Mouse (Mus musculus) ES-E14 (cell line): ENCODE data around the gene Lrriq4. TPM values are rescaled to one million over a fixed set of nuclear protein-coding genes. Genes with fewer than 3 reads are reported as not detected.

Experiments
- DNase-seq: peaks from one replicate; pipeline ENCODE4 v3.0.0-alpha.2; 2013; ENCODE audit warnings: low read depth, low spot score
- H3K27ac ChIP-seq: 2 replicates; pipeline ENCODE4 v1.5.1; 2012; ENCODE audit warnings: low read depth, mild to moderate bottlenecking, low read length, moderate library complexity, mixed read lengths; ENCODE audit not compliant: poor library complexity, insufficient read depth, severe bottlenecking
- H3K36me3 ChIP-seq: 2 replicates; pipeline ENCODE4 v1.6.1; 2012; ENCODE audit warnings: mild to moderate bottlenecking, low read length, moderate library complexity, mixed read lengths; ENCODE audit not compliant: control insufficient read depth, poor library complexity, insufficient read depth, severe bottlenecking
- H3K4me1 ChIP-seq, 2 experiments: fragments of 150-350 bp in 1 of 2; sonication (generic) in 1 of 2; 2 replicates each; pipeline ENCODE4 v1.6.1; 2012; ENCODE audit warnings: low read length in 2 of 2, mild to moderate bottlenecking in 1 of 2, mixed read lengths in 1 of 2; ENCODE audit not compliant: control insufficient read depth in 2 of 2, insufficient read depth in 2 of 2, poor library complexity in 1 of 2
- H3K4me3 ChIP-seq, 2 experiments: fragments of 150-350 bp in 1 of 2; sonication (generic) in 1 of 2; 2 replicates each; pipeline ENCODE4 v1.5.1; 2012; ENCODE audit warnings: low read length in 2 of 2, low read depth in 1 of 2, mild to moderate bottlenecking in 1 of 2, mixed read lengths in 1 of 2; ENCODE audit not compliant: insufficient read depth in 1 of 2, poor library complexity in 1 of 2, severe bottlenecking in 1 of 2
- H3K9ac ChIP-seq: 2 replicates; pipeline ENCODE4 v1.6.1; 2012; ENCODE audit warnings: low read depth, mild to moderate bottlenecking, low read length, mixed read lengths; ENCODE audit not compliant: poor library complexity, insufficient read depth, severe bottlenecking
- H3K9me3 ChIP-seq: fragments of 150-350 bp; sonication (generic); 2 replicates; pipeline ENCODE4 v1.6.1; 2012; ENCODE audit warnings: low read depth, mild to moderate bottlenecking, low read length; ENCODE audit not compliant: control insufficient read depth, insufficient read depth
- CHD2 ChIP-seq: IDR thresholded peaks from 2 replicates; pipeline ENCODE4 v1.6.1; 2014; ENCODE audit warnings: mild to moderate bottlenecking, low read depth, low read length, inconsistent platforms
- HCFC1 ChIP-seq: IDR thresholded peaks from 2 replicates; pipeline ENCODE4 v1.6.1; 2012; ENCODE audit warnings: low read length, inconsistent platforms, borderline replicate concordance; ENCODE audit not compliant: insufficient read depth
- MAFK ChIP-seq: IDR thresholded peaks from 2 replicates; pipeline ENCODE4 v1.6.1; 2014; ENCODE audit warnings: mild to moderate bottlenecking, low read depth, low read length, inconsistent platforms; ENCODE audit not compliant: insufficient read depth
- ZC3H11A ChIP-seq: IDR thresholded peaks from 2 replicates; pipeline ENCODE4 v1.6.1; 2012; ENCODE audit warnings: low read depth, mild to moderate bottlenecking, inconsistent platforms, low read length, borderline replicate concordance
- ZNF384 ChIP-seq: IDR thresholded peaks from 2 replicates; pipeline ENCODE4 v1.6.1; 2012; ENCODE audit warnings: low read depth, low read length, inconsistent platforms
- in situ Hi-C, 2 experiments: fragments of 600-800 bp; cut with MboI; formaldehyde crosslinking; loops; one replicate each; pipeline ENCODE4 v1.15.1; 2025; ENCODE audit warnings: low sequenced_read_pairs in 2 of 2, inconsistent platforms in 1 of 2; ENCODE audit not compliant: unreplicated experiment in 2 of 2
- total RNA-seq: library from RNA; depleted of rRNA; stranded (reverse); fragments of 300-350 nt; gene quantifications from 2 replicates; pipeline ENCODE4 v1.2.3, GENCODE M21; 2012; rRNA removed

The Lrriq4 gene
- total RNA-seq, 1 experiment = 1.9 TPM

DNA sequence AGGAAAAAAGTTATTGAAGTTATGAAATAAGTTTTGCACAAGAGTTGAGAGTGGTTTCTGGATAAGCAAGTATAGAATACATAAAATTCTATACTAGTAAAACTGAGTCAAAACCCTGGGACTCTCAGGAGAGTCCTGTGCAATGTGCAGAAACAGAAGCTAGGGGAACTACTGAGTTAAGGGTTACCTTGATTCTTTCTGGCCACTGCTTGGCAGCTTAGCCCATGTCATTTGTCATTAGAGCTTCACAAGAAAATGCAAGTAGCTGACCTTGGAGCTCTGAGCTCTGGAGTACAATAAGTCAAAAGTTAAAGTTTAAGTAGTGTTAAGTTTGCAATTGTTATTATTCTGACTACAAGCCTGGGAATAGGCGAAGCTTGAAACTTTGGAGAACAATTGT, 69.0 kb downstream of the Lrriq4 start:
- H3K4me1 ChIP-seq = no peaks in the 10 kb centered on the region
- no peak for TF ChIP-seq HCFC1
- TF ChIP-seq ZNF384 = no peak
- no peak for TF ChIP-seq ZC3H11A
- no peak for TF ChIP-seq MAFK
- TF ChIP-seq CHD2 = no peak
- in situ Hi-C loops = no loop called here
- DNase-seq = no peak
- no peaks in the 10 kb centered on the region for H3K36me3 ChIP-seq
- H3K4me3 ChIP-seq = no peak overlapping the region
- no peak overlapping the region for H3K9ac ChIP-seq
- H3K27ac ChIP-seq = no peak overlapping the region
- H3K9me3 ChIP-seq = no peaks in the 10 kb centered on the region

GRCm38 (mm10) chr3:30718649-30719048, 74.3 kb downstream of the Lrriq4 start:
- H3K9ac ChIP-seq = no peak overlapping the region
- no peak overlapping the region for H3K4me3 ChIP-seq
- DNase-seq = no peak
- TF ChIP-seq CHD2 (no peak), HCFC1 (no peak), MAFK (no peak), ZC3H11A (no peak), ZNF384 (no peak)
- peaks cover 4 to 12% of the 10 kb centered on the region in 2 experiments; a peak in 3 of 4 replicates for H3K4me1 ChIP-seq
- in situ Hi-C loops = no loop called here
- no peaks in the 10 kb centered on the region for H3K9me3 ChIP-seq
- H3K27ac ChIP-seq = no peak overlapping the region
- H3K36me3 ChIP-seq = no peaks in the 10 kb centered on the region

Other genes with a start within 250 kb of the Lrriq4 start
- 2.1 and 2.3 TPM in 2 replicates for gene Mecom, start 96.5 kb upstream of the Lrriq4 start, total RNA-seq
- not detected in 2 replicates for gene Actrt3, start 44.6 kb upstream of the Lrriq4 start, total RNA-seq
- 17.1 and 18.5 TPM in 2 replicates for gene Mynn, start 42.4 kb upstream of the Lrriq4 start, total RNA-seq
- 5.6 and 11.3 TPM in 2 replicates for gene Lrrc34, start 3.4 kb downstream of the Lrriq4 start, total RNA-seq
- 4.3 and 11.4 TPM in 2 replicates for gene Lrrc31, start 55.3 kb downstream of the Lrriq4 start, total RNA-seq
- gene Samd7, start 101.8 kb downstream of the Lrriq4 start, total RNA-seq = 0.21 and 0.49 TPM in 2 replicates
- gene Sec62, start 148.4 kb downstream of the Lrriq4 start, total RNA-seq = 69.2 and 75.7 TPM in 2 replicates
- gene Gpr160, start 211.4 kb downstream of the Lrriq4 start, total RNA-seq = 12.6 and 15.8 TPM in 2 replicates